Mouse (Mus musculus) heart, postnatal 4 days (tissue): ENCODE data around the gene Adgrv1. TPM values are rescaled to one million over a fixed set of nuclear protein-coding genes. Genes with fewer than 3 reads are reported as not detected.
"Not testable (repeated sequence)": the region's sequence is repeated elsewhere in the genome, so short reads cannot be mapped to it uniquely, and the experiment has no call there.

Experiments used
- DNase-seq: peaks from one replicate; pipeline ENCODE4 v3.0.0; 2021
- total RNA-seq, 2 experiments: library from RNA; stranded (reverse); gene quantifications; 2 replicates each; pipeline ENCODE4 v1.2.3; 2021

Adgrv1 gene
- total RNA-seq, 2 experiments from 2014 or later: 1.5 to 2.0 TPM

- peak; percentile 14 for DNase-seq
These were observed 300.9 kb downstream of the Adgrv1 start for GRCm38 (mm10) chr13:81332018-81332417.

DNA sequence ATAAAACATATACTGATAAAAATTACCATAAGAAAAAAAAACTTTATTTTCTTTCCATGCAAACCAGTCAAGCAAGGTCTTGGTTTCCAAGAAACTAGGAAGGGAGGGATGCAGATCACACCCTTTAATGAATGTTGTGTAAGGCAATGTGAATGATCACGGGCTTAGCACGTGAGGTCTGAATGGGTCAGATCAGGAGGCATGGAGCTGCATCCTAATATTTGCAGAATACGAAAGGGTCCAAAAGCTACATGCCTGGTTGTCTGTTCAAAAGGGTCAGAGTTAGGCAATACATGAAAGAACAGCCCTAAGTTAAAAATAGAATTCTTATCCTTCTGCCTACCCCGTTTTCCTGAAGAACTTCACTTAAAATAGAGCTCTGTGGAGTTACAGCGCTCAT is 303.2 kb downstream of the Adgrv1 start:
- no peak for DNase-seq

DNA sequence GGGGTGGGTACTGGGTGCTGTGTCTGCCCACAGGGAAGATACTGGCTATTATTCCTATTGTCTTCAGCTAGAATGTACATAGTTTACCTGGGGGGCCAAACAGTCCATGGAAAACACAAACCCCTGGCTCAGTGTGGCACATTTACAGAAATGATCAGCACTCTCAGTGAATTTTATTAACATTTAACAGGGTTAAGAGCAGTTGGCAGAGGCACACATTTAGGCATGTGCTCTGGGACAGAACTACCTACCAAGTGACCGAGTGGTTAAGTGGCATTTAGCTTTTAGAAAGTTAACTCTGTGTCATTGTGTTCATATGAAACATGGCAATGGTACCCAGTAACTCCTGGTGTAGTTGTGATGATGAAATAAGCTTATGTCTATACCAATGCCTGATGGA is 304.8 kb downstream of the Adgrv1 start:
- DNase-seq: no peak

DNA sequence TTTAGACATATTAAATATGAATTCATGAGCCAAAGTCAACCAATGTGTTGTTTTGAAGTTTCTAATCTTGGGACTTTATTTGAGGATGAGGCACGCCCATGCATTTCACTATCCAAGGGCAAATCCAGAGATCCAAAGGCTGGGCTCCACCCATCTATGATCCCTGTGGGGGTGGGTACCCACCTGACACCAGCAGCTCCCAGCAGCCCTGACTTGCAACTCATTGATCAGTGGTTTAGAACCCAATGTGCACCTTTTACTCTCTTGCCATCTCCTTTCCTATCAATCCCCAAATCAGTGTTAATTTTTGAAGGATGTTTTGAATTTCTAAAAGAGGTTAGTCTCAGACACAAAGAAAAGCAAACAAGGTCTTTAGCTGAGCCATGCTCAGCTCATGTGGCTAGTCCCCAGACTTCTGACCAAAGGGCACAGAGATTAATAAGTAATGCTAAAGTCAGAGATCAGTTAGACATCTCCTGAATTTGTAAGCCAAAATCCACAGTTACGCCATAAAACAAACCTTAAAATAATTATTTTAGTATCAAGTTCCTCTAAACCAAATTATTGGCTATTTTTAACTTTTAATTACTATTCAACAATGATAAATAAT is 307.2 kb downstream of the Adgrv1 start:
- no peak for DNase-seq

GRCm38 (mm10) chr13:81323546-81324316 is 309.2 kb downstream of the Adgrv1 start:
- no peak for DNase-seq

DNA sequence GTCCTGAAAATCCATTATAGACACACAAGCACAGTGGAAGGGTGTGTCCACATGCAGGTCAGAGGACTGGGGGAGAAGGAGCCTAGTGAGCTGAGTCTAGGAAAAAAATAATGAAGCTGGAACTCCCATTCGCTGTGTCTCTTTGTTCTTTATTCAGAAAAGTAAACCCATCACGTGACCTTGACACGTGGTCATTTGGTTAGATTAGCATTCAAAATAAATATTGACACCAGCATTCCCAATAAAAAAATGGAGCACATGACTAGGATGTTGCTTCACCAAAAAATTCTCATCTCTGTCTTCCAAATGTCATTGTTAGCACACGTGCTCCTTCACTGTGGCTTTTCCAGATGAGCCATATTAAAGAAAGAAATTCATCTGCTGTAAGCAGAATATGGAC is 316.4 kb downstream of the Adgrv1 start:
- no peak for DNase-seq

- DNase-seq: peak; percentile 6
These were observed 318.4 kb downstream of the Adgrv1 start for GRCm38 (mm10) chr13:81314306-81315120.

- DNase-seq: no peak
These were observed 320.8 kb downstream of the Adgrv1 start for GRCm38 (mm10) chr13:81312148-81312547.

GRCm38 (mm10) chr13:81300851-81301250 is 332.1 kb downstream of the Adgrv1 start:
- no peak for DNase-seq

GRCm38 (mm10) chr13:81294106-81294505 is 338.8 kb downstream of the Adgrv1 start:
- no peak for DNase-seq

GRCm38 (mm10) chr13:81282193-81282592 is 350.8 kb downstream of the Adgrv1 start:
- no peak for DNase-seq

- no peak for DNase-seq
These were observed 352.2 kb downstream of the Adgrv1 start for GRCm38 (mm10) chr13:81280650-81281229.

GRCm38 (mm10) chr13:81279351-81279736 is 353.6 kb downstream of the Adgrv1 start:
- no peak for DNase-seq

- DNase-seq: no peak
These were observed 354.1 kb downstream of the Adgrv1 start for GRCm38 (mm10) chr13:81278669-81279350.

DNA sequence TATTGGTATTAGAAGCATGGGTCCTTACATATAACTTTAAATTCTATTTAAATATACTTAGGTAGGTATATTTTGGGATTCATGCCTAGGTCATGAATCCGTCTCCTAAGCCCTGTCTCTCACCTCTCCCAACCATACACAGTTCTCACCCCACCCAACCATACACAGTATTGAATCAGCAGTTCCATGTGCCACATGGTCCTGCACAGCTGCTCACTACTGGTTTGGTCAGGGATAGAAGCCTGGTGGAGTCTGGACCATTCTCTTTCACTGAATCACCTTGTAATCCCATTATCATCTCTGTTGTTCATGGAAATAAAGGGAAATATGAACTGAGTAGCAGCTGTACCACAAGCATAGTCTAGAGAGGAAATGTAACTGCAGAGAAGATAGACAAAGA is 359.1 kb downstream of the Adgrv1 start:
- DNase-seq: no peak

GRCm38 (mm10) chr13:81270396-81270795 is 362.6 kb downstream of the Adgrv1 start:
- DNase-seq: no peak

- DNase-seq: no peak
These were observed 363.9 kb downstream of the Adgrv1 start for GRCm38 (mm10) chr13:81269056-81269455.

- DNase-seq: not testable (repeated sequence)
These were observed 365.5 kb downstream of the Adgrv1 start for GRCm38 (mm10) chr13:81267489-81267888.

- DNase-seq: no peak
These were observed 368.5 kb downstream of the Adgrv1 start for GRCm38 (mm10) chr13:81264465-81264864.

- no peak for DNase-seq
These were observed 391.8 kb downstream of the Adgrv1 start for GRCm38 (mm10) chr13:81241181-81241580.

GRCm38 (mm10) chr13:81239836-81240235 is 393.1 kb downstream of the Adgrv1 start:
- DNase-seq: no peak

DNA sequence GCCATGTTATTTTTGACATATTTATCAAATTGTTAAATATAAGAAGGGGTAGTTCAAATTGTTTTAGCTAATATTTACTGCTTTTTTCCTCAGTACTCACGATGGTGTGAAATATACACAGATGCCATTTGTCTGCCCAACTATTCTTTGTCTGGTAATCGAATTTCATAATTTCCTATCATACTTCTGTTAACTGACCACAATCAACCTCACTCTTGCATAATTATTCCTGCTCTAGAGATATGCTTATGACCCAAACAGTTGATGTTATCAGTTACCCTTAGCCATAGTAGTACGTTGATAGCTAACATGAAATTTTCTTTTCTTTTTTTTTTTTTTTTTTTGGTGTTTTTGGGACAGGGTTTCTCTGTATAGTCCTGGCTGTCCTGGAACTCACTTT is 393.5 kb downstream of the Adgrv1 start:
- no peak for DNase-seq
